Mouse (Mus musculus) layer of hippocampus, adult 9-10 months (tissue): ENCODE measurements at regions not wholly inside any gene's neighbourhood (a gene's known extent, or its start where the extent isn't known, plus 50 kb on each side); places are given as distances from the start of the nearest gene placed in this dataset.
A peak's percentile ranks its signal among the peaks of the same experiment; 100 is the strongest.

Experiments used
- DNase-seq: peaks from one replicate; pipeline ENCODE4 v3.0.0; 2022; ENCODE audit warnings: low spot score

DNA sequence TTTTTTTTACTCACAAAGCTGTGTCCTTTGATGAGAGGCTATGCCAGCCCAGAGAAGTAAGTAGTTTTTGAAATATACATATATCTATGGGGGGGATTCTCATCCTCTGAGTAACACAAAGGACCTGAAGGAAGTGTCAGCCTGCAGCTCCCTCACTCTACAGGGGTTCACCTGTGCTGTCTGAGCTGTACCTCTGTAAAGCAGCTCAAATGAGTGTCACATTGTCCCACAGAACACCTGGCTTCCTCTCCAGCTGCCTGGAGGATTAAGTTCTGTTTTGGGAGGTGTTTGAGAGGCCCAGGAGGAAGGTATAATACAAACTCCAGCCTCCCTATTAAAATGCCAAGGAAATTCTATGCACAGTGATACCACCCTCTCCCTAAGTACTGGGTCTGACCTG, 83.3 kb upstream of the Tbc1d5 start:
- DNase-seq: no peak

DNA sequence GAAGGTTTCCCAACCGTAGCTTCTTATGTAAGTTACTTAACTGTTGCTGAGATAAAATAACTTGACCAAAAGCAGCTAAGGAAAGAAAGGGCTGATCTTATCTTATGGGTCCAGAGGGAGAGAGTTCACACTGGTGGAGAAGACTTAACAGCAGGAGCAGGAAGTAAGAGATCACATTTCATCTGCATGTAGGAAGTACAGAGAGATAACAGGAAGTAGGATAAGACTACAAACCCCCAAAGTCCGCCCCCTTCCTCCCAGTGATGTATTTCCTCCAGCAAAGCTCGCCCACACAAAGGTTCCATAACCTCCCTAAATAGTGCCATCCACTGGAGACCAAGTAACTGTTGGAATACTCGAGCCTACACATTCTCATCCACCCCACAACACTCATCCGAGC, 79.2 kb upstream of the Tbc1d5 start:
- no peak for DNase-seq

DNA sequence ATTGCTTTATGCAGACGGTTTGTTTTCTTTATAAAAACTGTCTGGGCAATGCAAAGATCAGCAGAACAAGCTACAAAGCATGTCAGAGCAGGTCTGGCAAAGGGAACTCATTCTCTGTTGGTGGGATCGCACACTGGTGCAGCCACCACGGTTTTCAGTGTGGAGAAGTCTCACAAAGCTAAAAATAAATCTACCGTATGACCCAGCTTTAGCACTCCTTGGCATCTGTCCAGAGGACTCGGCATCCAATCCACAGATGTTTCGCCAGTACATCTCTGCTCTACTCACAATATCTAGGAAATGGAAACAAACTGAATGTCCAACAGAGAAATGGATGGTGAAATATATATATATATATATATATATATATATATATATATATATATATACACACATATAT, 69.4 kb upstream of the Tbc1d5 start:
- DNase-seq: no peak

DNA sequence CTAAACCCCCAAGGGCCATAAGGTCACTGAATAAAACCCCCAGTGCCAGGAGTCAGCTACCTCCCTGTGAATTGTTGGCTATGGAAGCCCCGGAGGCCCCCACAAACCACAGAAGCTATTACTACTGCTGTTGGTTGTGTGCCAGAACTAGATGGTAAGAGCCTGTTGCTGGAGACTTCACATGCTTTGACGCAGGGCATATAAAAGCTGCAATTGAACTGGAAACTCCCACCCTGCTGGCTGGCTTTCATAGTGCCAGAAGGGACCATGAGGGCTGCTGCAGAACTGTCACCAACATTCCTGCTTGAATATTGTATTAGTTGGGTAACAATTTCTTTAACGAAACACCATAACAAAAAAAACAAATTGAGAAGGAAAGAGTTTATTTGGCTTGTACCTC, 66.9 kb upstream of the Tbc1d5 start:
- peak; percentile 6 for DNase-seq

DNA sequence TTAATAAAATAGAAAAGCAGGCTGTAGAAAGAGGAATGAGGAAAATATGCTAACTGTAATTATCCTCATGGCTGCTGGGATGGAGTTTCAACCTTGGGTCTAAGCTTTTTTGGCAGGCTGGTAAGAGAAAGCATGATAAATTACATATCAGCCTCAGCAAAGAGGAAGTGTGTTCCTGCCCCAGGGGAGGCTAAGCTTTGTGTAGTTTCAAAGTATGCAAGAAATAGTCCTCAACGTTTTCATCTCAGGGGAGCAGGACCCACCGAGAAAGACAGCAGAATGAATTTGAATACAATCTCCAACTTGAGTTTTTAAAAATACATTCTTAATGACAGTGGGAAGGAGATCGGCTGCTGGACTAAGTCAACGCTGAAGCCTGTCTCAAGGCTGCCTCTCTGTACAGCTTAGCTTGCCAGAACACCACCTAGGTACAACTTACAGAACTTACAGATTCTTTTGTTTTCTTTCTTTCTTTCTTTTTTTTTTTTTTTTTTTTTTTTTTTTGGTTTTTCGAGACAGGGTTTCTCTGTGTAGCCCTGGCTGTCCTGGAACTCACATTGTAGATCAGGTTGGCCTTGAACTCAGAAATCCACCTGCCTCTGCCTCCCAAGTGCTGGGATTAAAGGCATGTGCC, 61.3 kb upstream of the Tbc1d5 start:
- no peak for DNase-seq

DNA sequence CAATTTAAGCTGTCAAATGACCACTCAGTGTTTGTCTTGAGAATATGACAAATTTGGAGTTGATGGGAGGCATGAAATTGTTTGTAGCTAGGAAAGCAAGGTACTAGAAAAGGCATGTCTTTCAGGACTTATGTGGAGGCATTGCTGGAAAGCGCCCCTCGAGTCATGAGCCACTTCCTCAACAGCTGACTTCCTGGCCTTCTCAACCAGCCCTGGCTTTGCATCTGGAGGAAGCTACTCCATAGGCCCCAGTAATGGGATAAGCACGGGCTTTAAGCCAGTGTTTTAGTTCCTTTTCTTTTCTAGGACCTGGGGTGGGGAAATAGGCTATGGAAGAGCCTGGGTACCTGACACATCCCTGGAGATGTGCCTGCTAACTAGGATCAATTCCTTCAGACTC, 60.3 kb upstream of the Tbc1d5 start:
- DNase-seq: no peak
